Mouse (Mus musculus) adipocyte (in vitro differentiated cells): Measurements from ENCODE around the gene Akap17b.

Experiments
- DNase-seq: peaks from one replicate; pipeline ENCODE4 v3.0.0-alpha.2; 2016; ENCODE audit warnings: low spot score

The Akap17b gene

DNA sequence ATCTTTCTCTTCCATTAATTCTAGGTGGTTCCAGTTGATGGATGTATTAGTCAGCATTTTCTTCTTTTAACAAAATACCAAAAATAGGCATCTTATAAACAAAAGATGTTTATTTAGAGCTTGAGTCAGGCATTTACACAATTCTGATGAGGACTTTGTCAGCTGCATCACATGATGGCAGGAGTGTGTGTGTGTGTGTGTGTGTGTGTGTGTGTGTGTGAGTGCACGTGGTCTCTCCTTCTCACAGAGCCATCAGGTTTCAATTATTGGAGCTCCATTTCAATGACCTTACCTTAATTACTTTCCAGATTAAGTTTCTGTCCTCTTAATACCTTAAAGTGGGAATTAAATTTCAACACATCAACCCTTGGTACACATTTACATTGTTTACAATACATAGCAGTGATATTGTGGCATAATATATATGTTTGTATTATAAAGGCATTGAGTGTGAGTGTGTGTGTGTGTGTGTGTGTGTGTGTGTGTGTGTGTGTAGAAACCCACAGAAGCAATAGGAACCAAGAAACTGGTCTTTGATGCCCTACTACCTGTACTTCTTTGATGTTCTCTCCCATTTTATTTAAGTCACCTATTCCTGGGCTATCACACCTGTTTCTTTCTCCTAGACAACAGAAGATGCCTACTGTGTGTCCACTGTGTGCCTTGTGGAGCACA, 58.4 kb downstream of the Akap17b start:
- DNase-seq, result no peak

DNA sequence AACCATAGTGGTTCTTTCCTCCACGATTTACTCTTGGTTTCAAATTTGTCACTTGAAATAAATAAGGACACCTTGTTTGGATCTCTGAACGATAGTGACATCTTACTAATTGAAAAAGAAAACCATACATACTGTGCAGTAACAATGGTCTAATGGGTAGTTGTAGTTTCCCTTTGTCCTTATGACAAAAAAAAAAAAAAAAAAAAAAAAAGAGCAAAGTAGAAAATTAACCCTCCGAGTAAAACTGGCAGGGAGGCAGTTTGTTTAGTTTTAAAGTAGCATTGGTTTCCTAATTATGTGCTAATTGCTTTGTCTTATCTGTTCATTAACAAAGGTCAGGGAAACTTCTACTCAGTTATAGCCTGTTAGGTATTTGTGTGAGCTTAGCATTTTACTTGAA, 83.1 kb downstream of the Akap17b start:
- DNase-seq, result no peak

DNA sequence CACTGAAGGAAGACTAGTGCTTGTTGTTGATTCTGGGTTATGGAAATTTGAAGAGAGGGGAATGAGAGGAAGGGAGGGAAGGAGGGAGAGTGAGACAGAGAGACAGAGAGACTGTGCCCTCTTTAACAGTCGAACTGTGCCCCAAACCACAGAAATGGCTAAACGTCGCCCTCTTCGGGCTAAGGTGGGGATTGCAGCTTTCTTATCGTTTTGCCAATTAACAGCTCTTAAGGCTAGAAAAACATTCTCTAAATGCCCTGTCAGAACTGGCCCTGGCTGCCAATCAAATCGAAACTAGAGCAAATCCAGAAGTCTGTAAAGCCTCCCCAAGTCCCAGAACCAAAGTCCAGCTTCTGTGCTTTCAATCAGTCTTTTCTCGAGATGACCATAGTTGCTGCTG, 83.5 kb downstream of the Akap17b start:
- peak; percentile 85 for DNase-seq

DNA sequence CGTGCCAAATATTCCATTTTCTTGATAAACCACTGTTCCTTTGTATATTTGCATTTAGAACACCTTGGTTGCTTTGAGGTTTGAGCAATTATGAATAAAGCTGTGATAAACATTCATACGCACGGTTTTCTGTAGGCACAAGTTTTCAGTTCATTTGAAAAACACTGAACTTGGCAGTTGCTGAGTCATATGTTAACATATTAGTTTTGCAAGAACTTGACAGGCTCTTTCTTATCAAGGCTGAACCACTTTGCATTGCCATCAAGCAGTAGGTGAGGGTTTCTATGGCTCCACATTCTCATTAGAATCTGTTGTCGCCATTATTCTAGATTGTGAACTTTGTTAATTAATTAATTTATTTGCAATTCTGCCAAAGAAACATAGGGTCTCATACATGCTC, 85.0 kb downstream of the Akap17b start:
- no peak for DNase-seq
